Mouse (Mus musculus): ENCODE results near the gene Zfpl1. TPM values are rescaled to one million over a fixed set of nuclear protein-coding genes. Genes with fewer than 3 reads are reported as not detected.

Zfpl1 gene
- polyA plus RNA-seq, 1 experiment, result 66.9 TPM

DNA sequence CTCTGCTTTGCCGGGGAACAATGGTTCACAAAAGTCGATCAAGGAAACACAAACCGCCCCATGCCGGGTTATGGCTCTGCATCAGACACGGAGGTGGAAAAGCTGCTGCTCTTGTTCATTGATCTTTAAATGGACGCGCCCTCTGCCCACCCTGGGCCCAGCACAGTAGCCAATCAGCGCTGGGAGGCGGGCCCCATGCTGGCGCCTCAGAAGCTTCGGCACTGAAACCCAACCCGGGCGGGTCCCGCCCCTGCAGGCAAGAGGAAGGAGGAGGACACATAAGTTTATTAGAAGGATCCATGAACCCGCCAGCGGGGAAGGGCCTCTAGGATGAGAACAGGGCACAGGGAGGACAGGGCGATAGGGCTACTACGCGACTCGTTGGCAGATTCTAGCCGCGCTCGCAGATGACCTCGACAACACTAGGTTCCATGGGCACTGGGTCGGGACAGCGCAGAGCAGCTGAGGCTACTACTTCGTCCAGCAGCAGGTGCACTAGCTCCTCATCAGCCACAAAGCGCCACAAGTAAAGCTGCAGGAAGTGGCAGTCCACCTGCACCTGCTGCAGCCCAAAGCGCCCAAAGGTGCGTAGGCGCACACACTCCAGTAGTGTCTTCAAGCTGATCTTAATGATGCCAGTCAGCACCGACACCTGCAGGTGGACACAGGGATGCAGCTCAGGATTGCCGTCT lies 16.9 kb downstream of the Zfpl1 start, which contains the start of gene Tm7sf2:
Gene Tm7sf2, minus strand, starts transcription at position 650 of the 692 bp plus-strand sequence.
- Histone ChIP-seq H3K27ac (ENCODE audit: insufficient read depth, low read length) (peak within 1 kb of the TSS; percentile 52), H3K36me3 (ENCODE audit: control insufficient read depth, insufficient read depth, low read length) (peaks cover 11% of the 10 kb centered on the region), H3K27me3 (ENCODE audit: control insufficient read depth, insufficient read depth, low read length) (no peaks in the 10 kb centered on the region), H3K4me3 (ENCODE audit: extremely low read depth, insufficient read depth, insufficient read length) (peak within 1 kb of the TSS; percentile 54), H3K4me1 (ENCODE audit: control insufficient read depth, insufficient read depth, insufficient read length) (peaks cover 7% of the 10 kb centered on the region)
- no peak for TF ChIP-seq CTCF (IDR thresholded peaks at IDR 0.05; ENCODE audit: extremely low read depth, insufficient read depth, insufficient read length, insufficient replicate concordance)
- TF ChIP-seq POLR2A (IDR thresholded peaks at IDR 0.05; ENCODE audit: low read depth, low read length), result no peak
- DNase-seq (ENCODE audit: low read depth in 1 of 2, low spot score in 2 of 2), result peak; percentile 66 to 88
- WGBS, result 15% methylated on average over 33 of the region's 33 CpGs

DNA sequence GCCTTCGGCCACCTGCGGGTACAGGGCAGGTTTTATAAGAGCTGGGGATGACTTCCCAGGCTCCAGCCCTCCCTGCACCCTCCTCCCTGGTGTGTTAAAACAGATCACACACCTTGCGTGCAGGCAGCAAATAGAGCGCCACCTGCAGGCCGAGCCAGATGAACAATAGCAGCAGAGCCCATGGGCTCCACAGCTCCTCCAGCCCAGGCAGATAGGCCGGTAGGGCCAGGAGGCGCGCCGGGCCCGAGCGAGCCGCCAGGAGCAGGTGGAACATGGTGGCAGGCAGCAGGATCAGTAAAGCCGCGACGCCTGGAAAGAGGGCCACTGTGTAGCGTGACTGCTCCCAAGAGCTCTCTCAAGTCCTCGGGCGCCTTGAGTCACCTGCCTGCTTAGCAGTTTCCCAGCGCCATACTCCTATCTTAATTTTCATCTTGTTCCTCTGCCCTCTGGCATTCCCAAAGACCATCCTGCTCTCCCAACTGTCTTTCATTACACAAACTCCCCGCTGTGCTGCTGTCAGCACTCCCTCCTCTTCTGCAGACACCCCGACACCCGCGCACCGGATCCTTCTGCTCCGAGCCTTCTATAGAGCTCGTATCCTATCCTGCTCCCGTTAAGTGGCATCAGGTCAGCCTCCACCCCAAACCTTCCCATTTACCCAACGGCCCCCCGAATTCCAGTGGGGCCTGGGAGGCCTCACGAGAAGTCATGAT lies 17.6 kb downstream of the Zfpl1 start:
- TF ChIP-seq POLR2A (IDR thresholded peaks at IDR 0.05; ENCODE audit: low read depth, low read length), result no peak
- TF ChIP-seq CTCF (IDR thresholded peaks at IDR 0.05; ENCODE audit: extremely low read depth, insufficient read depth, insufficient read length, insufficient replicate concordance), result peak; percentile 82; the same call in 1 of the 2 replicates
- peak; percentile 66 to 83 for DNase-seq (ENCODE audit: low read depth in 1 of 2, low spot score in 2 of 2)
- WGBS, result 1% methylated on average over 30 of the region's 30 CpGs
- Histone ChIP-seq H3K4me3 (ENCODE audit: extremely low read depth, insufficient read depth, insufficient read length) (peak overlapping the region; percentile 54), H3K4me1 (ENCODE audit: control insufficient read depth, insufficient read depth, insufficient read length) (peaks cover 12% of the 10 kb centered on the region), H3K27me3 (ENCODE audit: control insufficient read depth, insufficient read depth, low read length) (no peaks in the 10 kb centered on the region), H3K36me3 (ENCODE audit: control insufficient read depth, insufficient read depth, low read length) (peaks cover 11% of the 10 kb centered on the region), H3K27ac (ENCODE audit: insufficient read depth, low read length) (peak overlapping the region; percentile 30; the same call in 1 of the 2 replicates)

DNA sequence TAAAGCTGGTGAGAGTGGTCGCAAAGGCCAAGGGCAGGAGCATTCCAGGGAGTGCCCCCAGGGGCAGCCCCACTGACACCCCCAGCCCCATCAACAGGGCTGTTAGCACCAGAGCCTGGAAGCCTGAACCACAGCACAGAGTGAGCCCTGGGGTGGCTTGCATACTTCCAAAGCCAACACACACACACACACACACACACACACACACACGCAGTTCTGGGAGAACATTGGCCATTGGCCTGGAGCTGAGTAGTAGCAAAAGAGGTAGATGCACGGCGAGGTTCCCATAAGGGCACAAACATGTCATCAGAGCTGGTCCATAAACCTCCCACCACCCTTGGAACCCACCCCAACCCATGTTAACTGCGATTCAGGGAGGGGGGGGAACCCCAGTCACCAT lies 18.2 kb downstream of the Zfpl1 start:
- H3K36me3 ChIP-seq (ENCODE audit: control insufficient read depth, insufficient read depth, low read length), result peaks cover 11% of the 10 kb centered on the region
- DNase-seq (ENCODE audit: low read depth in 1 of 2, low spot score in 2 of 2), result no peak
- no peak overlapping the region for H3K27ac ChIP-seq (ENCODE audit: insufficient read depth, low read length)
- peaks cover 13% of the 10 kb centered on the region for H3K4me1 ChIP-seq (ENCODE audit: control insufficient read depth, insufficient read depth, insufficient read length)
- no peak overlapping the region for H3K4me3 ChIP-seq (ENCODE audit: extremely low read depth, insufficient read depth, insufficient read length)
- TF ChIP-seq CTCF (IDR thresholded peaks at IDR 0.05; ENCODE audit: extremely low read depth, insufficient read depth, insufficient read length, insufficient replicate concordance) (no peak), POLR2A (IDR thresholded peaks at IDR 0.05; ENCODE audit: low read depth, low read length) (no peak)
- 50% methylated on average over 5 of the region's 5 CpGs for WGBS
- no peaks in the 10 kb centered on the region for H3K27me3 ChIP-seq (ENCODE audit: control insufficient read depth, insufficient read depth, low read length)

DNA sequence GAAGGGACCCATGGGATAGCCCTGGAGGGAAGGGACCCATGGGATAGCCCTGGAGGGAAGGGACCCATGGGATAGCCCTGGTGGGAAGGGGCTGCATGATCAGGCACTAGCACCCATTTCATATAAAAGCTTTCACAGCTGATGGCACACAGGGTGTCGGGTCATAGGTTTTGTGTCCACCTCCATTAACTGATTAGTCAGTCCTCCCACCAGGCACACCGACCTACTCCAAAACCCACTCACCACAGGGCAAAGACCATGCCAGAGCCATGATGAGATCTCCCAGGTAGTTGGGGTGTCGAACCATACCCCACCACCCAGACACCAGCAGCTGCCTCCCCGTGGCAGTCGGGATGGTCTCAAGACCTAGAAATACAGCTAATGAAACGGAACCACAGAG lies 21.7 kb downstream of the Zfpl1 start:
- no peak for DNase-seq (ENCODE audit: low read depth in 1 of 2, low spot score in 2 of 2)
- WGBS, result 91% methylated on average over 6 of the region's 6 CpGs
- Histone ChIP-seq H3K36me3 (ENCODE audit: control insufficient read depth, insufficient read depth, low read length) (peaks cover 4% of the 10 kb centered on the region), H3K27ac (ENCODE audit: insufficient read depth, low read length) (no peak overlapping the region), H3K27me3 (ENCODE audit: control insufficient read depth, insufficient read depth, low read length) (no peaks in the 10 kb centered on the region), H3K4me3 (ENCODE audit: extremely low read depth, insufficient read depth, insufficient read length) (no peak overlapping the region), H3K4me1 (ENCODE audit: control insufficient read depth, insufficient read depth, insufficient read length) (peaks cover 11% of the 10 kb centered on the region; the same call in 1 of the 2 replicates)
- TF ChIP-seq CTCF (IDR thresholded peaks at IDR 0.05; ENCODE audit: extremely low read depth, insufficient read depth, insufficient read length, insufficient replicate concordance), result no peak
- no peak for TF ChIP-seq POLR2A (IDR thresholded peaks at IDR 0.05; ENCODE audit: low read depth, low read length)

DNA sequence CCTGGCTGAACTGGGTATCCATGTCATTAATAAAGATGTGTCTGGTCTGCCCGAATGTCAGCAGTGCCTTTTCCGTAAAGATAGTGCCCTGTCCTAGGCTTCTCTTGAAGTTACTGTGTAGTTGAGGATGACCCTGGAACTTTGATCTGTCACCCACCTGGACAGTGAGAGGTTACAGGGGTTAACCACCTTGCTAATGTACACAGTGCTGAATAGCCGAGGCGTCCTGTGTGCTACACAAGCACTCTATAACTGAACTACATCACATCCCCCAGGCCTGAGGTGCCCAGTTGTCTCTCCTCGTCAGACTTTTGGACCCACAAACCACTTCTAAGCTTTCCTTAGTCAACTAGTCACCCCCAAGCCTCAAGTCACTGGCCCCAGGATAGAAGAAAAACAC lies 22.3 kb downstream of the Zfpl1 start:
- H3K27ac ChIP-seq (ENCODE audit: insufficient read depth, low read length), result peak overlapping the region; percentile 89
- H3K36me3 ChIP-seq (ENCODE audit: control insufficient read depth, insufficient read depth, low read length), result peaks cover 4% of the 10 kb centered on the region
- peak overlapping the region; percentile 96 for H3K4me3 ChIP-seq (ENCODE audit: extremely low read depth, insufficient read depth, insufficient read length)
- no peak for DNase-seq (ENCODE audit: low read depth in 1 of 2, low spot score in 2 of 2)
- H3K27me3 ChIP-seq (ENCODE audit: control insufficient read depth, insufficient read depth, low read length), result no peaks in the 10 kb centered on the region
- H3K4me1 ChIP-seq (ENCODE audit: control insufficient read depth, insufficient read depth, insufficient read length), result peaks cover 9% of the 10 kb centered on the region; the same call in 1 of the 2 replicates
- WGBS, result 45% methylated on average over 5 of the region's 5 CpGs
- TF ChIP-seq POLR2A (IDR thresholded peaks at IDR 0.05; ENCODE audit: low read depth, low read length) (no peak), CTCF (IDR thresholded peaks at IDR 0.05; ENCODE audit: extremely low read depth, insufficient read depth, insufficient read length, insufficient replicate concordance) (no peak)

DNA sequence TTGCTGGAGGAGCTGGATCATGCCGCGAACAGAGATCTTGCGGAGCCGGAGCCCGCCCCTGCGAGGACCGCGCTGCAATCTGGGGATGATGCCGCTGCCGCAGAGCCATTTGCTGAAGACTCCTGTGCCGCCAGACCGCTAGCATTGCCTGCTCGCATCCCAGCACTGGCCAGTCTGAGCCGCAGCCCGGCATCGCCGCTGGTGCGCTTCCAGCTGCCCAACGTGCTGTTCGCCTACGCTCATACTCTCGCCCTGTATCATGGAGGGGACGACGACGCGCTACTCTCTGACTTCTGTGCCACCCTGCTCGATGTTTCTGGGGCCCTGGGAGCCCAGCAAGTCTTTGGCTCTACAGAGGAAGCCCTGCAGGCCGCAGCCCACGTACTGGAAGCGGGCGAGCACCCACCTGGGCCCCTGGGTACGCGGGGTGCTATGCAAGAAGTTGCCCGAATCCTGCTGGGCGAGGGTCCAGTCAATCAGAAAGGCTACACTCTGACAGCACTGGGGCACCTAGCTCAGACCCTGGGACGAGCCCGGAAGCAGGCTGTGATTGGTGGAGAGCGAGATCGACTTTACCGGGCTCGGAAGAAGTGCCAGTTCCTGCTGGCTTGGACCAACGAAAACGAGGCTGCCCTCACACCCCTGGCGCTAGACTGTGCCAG lies 23.0 kb downstream of the Zfpl1 start:
- H3K4me1 ChIP-seq (ENCODE audit: control insufficient read depth, insufficient read depth, insufficient read length), result peaks cover 8% of the 10 kb centered on the region; the same call in 1 of the 2 replicates
- peak overlapping the region; percentile 89 for H3K27ac ChIP-seq (ENCODE audit: insufficient read depth, low read length)
- peaks cover 4% of the 10 kb centered on the region for H3K36me3 ChIP-seq (ENCODE audit: control insufficient read depth, insufficient read depth, low read length)
- peak in 1 of 2 experiments; percentile 69 for DNase-seq (ENCODE audit: low read depth in 1 of 2, low spot score in 2 of 2)
- peak overlapping the region; percentile 96 for H3K4me3 ChIP-seq (ENCODE audit: extremely low read depth, insufficient read depth, insufficient read length)
- TF ChIP-seq CTCF (IDR thresholded peaks at IDR 0.05; ENCODE audit: extremely low read depth, insufficient read depth, insufficient read length, insufficient replicate concordance) (no peak), POLR2A (IDR thresholded peaks at IDR 0.05; ENCODE audit: low read depth, low read length) (no peak)
- WGBS, result under 1% methylated on average over 44 of the region's 44 CpGs
- no peaks in the 10 kb centered on the region for H3K27me3 ChIP-seq (ENCODE audit: control insufficient read depth, insufficient read depth, low read length)
